Mouse (Mus musculus) left cerebral cortex, adult 8-10 months (tissue): Measurements from ENCODE around the gene Ankfy1. TPM values are rescaled to one million over a fixed set of nuclear protein-coding genes. Genes with fewer than 3 reads are reported as not detected.

ENCODE experiments used
- DNase-seq, 2 experiments: peaks; one replicate each; pipeline ENCODE4 v3.0.0; 2022; ENCODE audit warnings: low spot score in 2 of 2
- microRNA-seq, 2 experiments: library from miRNA; unstranded; fragments of <30 nt; microRNA quantifications; one replicate each; pipeline ENCODE4 v1.2.0; 2022
- total RNA-seq, 4 experiments: library from RNA; stranded (reverse); gene quantifications; 2 replicates each; pipeline ENCODE4 v1.2.4; 2022

Ankfy1 gene
- total RNA-seq, 4 experiments from 2014 or later, result 32.6 to 35.6 (median 35.1) TPM

GRCm38 (mm10) chr11:72792033-72792432 is 102.2 kb downstream of the Ankfy1 start:
- DNase-seq, result no peak

DNA sequence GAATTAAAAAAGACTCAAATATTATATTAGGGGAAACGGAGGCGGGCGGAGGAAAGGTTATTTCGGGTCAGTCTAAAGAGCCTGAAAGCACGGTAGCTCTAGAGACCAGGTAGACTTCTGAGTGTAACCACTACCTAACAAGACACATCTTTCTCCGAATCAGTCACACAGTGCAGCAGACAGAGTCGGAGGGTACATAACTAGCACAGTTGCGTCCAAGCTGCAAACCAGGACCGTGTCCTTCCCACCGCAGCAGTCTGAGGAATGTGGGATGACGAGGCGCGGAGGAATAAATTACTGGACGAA is 105.3 kb downstream of the Ankfy1 start:
- DNase-seq, result no peak

GRCm38 (mm10) chr11:72795455-72796295 is 105.9 kb downstream of the Ankfy1 start, which contains the start of the genes Cyb5d2 and Zzef1:
Gene Cyb5d2, minus strand, starts transcription at chr11:72796142.
Gene Zzef1, plus strand, starts transcription at chr11:72796226.
- DNase-seq, result peak; percentile 84 to 95

DNA sequence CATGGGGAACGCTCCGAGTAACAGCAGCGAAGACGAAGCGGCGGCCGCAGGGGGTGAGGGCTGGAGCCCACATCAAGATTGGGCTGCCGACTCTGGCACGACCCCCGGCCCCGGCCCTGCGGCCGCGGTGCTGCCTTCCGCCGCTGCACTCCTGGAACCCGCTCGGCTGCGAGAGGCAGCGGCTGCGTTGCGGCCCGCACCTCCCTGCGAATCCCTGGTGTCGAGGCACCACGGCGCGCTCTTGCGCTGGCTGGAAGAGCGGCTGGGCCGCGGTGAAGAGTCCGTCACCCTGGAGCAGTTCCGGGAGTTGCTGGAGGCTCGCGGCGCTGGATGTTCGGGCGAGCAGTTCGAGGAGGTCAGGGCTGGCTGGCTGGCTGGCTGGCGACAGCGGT is 106.5 kb downstream of the Ankfy1 start:
- peak in 1 of 2 experiments; percentile 15 for DNase-seq

DNA sequence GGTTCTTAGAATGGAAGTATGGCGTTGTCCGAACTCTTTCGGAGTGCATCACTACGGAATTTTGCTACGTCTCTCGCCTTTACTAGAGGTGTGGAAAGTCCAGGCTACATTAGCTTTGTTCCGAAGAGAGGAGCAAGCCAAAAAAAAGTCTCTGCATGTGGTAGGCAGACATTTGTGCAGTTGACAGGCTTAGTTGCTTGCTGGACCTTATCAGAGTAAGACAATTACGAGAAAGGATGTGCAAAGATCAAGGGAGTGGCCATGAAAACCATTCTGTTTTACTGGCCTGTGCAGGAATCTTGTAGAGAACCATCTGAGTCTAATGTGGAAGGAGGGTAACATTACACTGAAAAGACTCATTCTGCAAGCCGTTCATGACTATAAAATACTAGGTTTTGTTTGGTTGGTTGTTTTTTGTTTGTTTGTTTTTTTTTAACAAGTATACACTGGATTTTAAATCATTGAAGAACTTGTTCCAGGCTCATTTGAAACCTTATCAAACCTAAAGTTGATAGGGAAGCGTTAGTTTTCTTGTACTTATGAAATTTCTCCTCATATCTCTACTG is 107.0 kb downstream of the Ankfy1 start:
- DNase-seq, result no peak

GRCm38 (mm10) chr11:72798112-72798511 is 108.3 kb downstream of the Ankfy1 start:
- no peak for DNase-seq

DNA sequence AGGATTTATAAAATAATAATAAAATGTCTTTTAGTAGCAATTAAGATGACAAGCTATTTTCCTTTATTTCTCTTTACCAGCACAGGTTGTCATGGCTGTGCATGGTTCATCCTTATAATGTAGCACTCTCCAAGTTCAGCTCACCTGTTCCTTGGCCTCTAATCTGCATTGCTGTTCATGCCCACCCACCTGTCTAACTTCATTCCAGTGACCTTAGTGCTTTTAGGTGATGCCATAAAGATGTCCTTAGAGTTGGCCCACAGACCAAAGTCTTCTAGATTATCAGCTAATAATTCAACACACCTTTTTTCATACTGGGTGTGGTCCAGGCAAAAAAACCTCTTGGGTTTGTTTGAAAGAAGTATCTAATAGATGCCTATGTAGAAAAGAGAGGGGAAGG is 111.4 kb downstream of the Ankfy1 start:
- DNase-seq, result no peak

GRCm38 (mm10) chr11:72803038-72803437 is 113.2 kb downstream of the Ankfy1 start:
- no peak for DNase-seq

- no peak for DNase-seq
Measured at GRCm38 (mm10) chr11:72804586-72804985, 114.8 kb downstream of the Ankfy1 start.

GRCm38 (mm10) chr11:72805232-72805631 is 115.4 kb downstream of the Ankfy1 start:
- no peak for DNase-seq

GRCm38 (mm10) chr11:72806556-72806955 is 116.8 kb downstream of the Ankfy1 start:
- DNase-seq, result peak in 1 of 2 experiments; percentile 20

DNA sequence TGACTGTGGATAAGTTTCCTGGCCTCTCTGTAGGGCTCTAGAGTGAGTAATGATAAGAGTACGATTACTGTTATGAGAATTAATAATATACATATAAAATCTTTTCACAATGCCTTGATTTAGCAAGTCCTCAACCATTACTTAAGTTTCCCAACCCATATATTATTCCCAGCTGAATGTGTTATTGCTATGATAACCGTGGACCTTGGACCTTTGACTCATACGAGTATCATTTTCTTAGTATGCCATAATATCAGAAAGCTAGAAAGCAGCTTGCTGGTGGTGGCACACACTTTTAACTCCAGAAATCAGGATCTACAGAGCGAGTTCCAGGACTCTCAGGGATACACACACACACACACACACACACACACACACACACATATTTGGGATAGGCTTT is 118.2 kb downstream of the Ankfy1 start:
- DNase-seq, result no peak

DNA sequence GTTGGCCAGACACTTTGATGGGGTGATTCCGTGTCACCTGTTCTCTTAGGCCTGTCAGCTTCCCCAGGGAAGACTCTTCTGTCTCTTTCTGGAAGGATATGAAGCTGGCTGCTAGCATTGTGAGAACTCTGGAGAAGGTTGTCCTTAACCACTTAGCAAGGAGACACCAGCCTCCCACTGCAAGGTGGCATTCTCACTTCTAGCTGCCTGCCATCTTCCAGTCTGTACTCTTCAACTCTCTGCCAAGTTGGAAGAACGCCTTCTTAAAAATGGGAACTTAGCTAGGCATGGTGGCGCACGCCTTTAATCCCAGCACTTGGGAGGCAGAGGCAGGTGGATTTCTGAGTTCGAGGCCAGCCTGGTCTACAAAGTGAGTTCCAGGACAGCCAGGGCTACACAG is 123.9 kb downstream of the Ankfy1 start:
- peak in 1 of 2 experiments; percentile 27 for DNase-seq

- DNase-seq, result no peak
Measured at GRCm38 (mm10) chr11:72814188-72814587, 124.4 kb downstream of the Ankfy1 start.

DNA sequence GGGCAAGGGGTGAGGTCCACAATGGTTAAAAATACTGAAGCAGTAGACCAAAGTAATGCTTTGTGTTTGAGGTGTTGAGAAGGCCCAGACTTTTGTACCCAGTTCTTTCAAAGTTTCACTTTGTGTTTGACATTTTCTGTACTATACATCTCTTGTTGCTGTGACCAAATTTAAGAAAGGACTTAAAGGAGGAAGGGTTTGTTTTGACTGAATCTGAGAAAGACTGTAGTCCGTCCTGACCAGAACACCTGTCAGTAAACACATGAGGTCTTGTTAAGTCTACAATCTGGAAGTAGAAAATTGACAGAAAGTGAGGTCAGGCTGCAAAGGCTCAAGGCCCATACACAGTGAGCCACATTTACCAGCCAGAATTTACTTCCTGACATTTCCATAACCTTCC is 127.1 kb downstream of the Ankfy1 start:
- no peak for DNase-seq

- no peak for DNase-seq
Measured at GRCm38 (mm10) chr11:72818067-72818466, 128.3 kb downstream of the Ankfy1 start.

DNA sequence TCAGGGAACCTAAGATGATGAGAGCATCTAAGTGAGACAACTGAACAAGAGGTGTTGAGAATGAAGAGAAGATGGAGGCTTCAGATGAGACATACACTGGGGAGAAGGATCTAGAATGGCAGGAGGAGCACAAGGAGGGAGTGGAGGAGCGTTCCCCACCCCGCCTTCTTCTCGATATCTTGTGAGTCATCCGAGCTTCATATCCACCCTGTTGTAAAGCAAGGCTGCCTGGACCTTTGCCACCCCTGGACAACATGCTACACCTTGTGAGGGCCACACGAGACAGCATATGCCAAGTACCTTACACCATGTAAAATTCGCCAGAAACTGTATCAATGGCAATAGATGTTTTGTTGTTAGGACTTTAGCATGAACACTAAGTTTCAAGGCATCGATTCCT is 131.2 kb downstream of the Ankfy1 start:
- DNase-seq, result no peak

Small RNA genes within 50 kb of the gene (microRNA-seq; reads per million reads assigned to microRNA genes)
- 0 reads per million in 2 experiments for gene Gm25678

Other genes with a start within 250 kb of the Ankfy1 start
- 10 to 100 TPM; 48.1 to 54.6 (median 51.3) TPM for gene Mybbp1a, start 248.7 kb upstream of the Ankfy1 start, total RNA-seq
- 10 to 100 TPM; 47.3 to 55.4 (median 51.1) TPM for gene Spns2, start 200.1 kb upstream of the Ankfy1 start, total RNA-seq
- gene Spns3, start 139.5 kb upstream of the Ankfy1 start, total RNA-seq, result 1 to 10 TPM in 1 of 4 experiments, under 1 TPM in 3; 0.32 to 1.1 (median 0.68) TPM
- gene Ube2g1, start 82.7 kb upstream of the Ankfy1 start, total RNA-seq, result 10 to 100 TPM; 41.9 to 47.2 (median 44.4) TPM
- 10 to 100 TPM; 16.9 to 18.6 (median 17.7) TPM for gene Cyb5d2, start 106.1 kb downstream of the Ankfy1 start, total RNA-seq
- gene Zzef1, start 106.2 kb downstream of the Ankfy1 start, total RNA-seq, result 10 to 100 TPM; 39.9 to 45.9 (median 42.9) TPM